Mouse (Mus musculus) urinary bladder, adult 18-20 months (tissue): ENCODE data around the gene S100a11.
A peak's percentile ranks its signal among the peaks of the same experiment; 100 is the strongest.

Experiments
- DNase-seq, 2 experiments: peaks; one replicate each; pipeline ENCODE4 v3.0.0; 2022; ENCODE audit warnings: low spot score in 2 of 2, mixed read lengths in 2 of 2

S100a11 gene

GRCm38 (mm10) chr3:93557471-93557870, 37.2 kb downstream of the S100a11 start:
- no peak for DNase-seq

DNA sequence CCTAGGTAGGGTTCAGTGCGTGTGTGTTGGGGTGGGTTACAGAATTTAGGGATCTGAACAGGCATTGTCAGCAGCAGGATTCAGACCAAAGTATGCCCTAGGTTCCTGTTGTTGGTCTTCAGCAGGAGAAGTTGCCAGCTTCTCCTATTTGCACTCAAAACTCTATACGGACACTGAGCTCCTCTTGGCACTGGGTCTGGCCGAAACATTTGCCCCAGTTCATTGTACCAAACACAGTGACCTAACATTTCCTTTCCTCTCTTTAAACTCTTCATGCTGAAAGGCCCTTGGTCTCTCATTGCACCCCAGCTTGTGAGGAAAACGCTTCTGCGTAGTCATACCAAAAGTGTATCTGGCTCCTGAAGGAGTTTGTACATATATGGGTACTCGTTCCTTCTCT, 39.7 kb downstream of the S100a11 start:
- DNase-seq: no peak

GRCm38 (mm10) chr3:93562372-93562771, 42.1 kb downstream of the S100a11 start:
- DNase-seq: no peak

- no peak for DNase-seq
Measured at GRCm38 (mm10) chr3:93563216-93563615, 42.9 kb downstream of the S100a11 start.

DNA sequence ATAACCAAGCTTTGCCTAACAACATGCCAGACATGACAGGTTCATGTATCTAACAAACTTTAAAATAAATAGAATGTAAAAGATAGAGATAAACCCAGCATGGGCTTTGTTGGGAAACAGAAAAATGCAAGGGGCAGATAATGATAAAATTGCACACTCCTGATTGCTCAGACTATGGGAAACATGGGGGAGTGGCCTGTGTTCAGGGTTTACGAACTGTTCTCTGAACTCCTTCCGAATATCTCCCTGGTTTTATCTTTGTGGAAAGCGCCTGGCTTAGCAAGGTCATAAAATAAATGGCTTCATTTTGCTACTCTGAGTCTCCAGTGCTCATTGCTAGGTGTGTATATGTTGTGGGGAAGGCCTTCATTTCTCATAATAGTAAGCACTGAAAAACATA, 46.6 kb downstream of the S100a11 start:
- no peak for DNase-seq

GRCm38 (mm10) chr3:93567721-93568120, 47.4 kb downstream of the S100a11 start:
- DNase-seq: no peak

DNA sequence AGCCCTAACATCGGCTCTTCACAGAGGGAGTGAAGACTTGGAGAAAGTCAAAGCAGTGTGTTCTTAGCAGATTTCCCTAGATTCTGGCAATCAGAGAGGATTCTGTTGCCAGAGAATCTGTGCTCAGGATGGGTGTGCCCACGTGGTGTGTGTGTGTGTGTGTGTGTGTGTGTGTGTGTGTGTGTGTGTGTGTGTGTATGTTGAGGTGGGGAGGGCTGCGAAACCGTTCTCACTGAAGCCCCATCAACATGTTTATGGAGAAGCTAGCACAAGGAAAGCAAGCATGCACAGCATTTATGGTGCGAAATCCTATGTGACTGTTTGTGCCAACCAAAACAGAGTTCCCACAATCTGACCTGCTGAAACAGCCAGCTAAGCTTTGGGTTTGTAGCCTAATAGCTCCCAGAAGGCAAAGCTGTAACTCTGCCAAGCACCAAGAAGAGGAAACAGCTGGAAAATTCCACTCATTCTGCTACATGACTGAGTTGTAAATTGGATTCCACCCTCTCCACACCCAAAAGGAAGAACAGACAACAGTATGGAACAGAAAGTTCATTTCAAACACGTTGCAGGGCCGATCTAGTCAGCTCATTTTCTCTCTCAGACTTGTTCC, 48.2 kb downstream of the S100a11 start:
- DNase-seq: peak in 1 of 2 experiments; percentile 59

GRCm38 (mm10) chr3:93569046-93569445, 48.8 kb downstream of the S100a11 start:
- no peak for DNase-seq

- no peak for DNase-seq
Measured at GRCm38 (mm10) chr3:93572058-93572791, 51.9 kb downstream of the S100a11 start.
